Mouse (Mus musculus) MEL (cell line): ENCODE data around the gene Cacna1b.

Experiments used
- CTCF ChIP-seq, 3 experiments: IDR thresholded peaks in 2 of 3; conservative IDR thresholded peaks in 1 of 3; 2 replicates each; pipeline ENCODE4 v1.5.1; 2011 to 2012; ENCODE audit warnings: low read length in 3 of 3, low read depth in 2 of 3, mild to moderate bottlenecking in 2 of 3, improper control_type of control experiment in 1 of 3, inconsistent platforms in 1 of 3, mixed read lengths in 1 of 3, moderate library complexity in 1 of 3; ENCODE audit not compliant: control insufficient read depth in 1 of 3, insufficient read depth in 1 of 3, poor library complexity in 1 of 3, severe bottlenecking in 1 of 3
- EP300 ChIP-seq, 2 experiments: IDR thresholded peaks; 2 replicates each; pipeline ENCODE4 v1.6.1; 2011; ENCODE audit warnings: improper control_type of control experiment in 2 of 2, low read length in 2 of 2, low read depth in 1 of 2, mild to moderate bottlenecking in 1 of 2
- GATA1 ChIP-seq: IDR thresholded peaks from 2 replicates; pipeline ENCODE4 v1.6.1; 2011; ENCODE audit warnings: low read depth, low read length, improper control_type of control experiment
- HCFC1 ChIP-seq: IDR thresholded peaks from 2 replicates; pipeline ENCODE4 v1.6.1; 2012; ENCODE audit warnings: low read depth, mild to moderate bottlenecking, inconsistent platforms, low read length, improper control_type of control experiment, moderate library complexity
- JUND ChIP-seq: IDR thresholded peaks from 2 replicates; pipeline ENCODE4 v1.6.1; 2011; ENCODE audit warnings: low read depth, mild to moderate bottlenecking, improper control_type of control experiment, low read length
- MAX ChIP-seq: IDR thresholded peaks from 2 replicates; pipeline ENCODE4 v1.6.1; 2011; ENCODE audit warnings: low read length, improper control_type of control experiment
- MAZ ChIP-seq: IDR thresholded peaks from 2 replicates; pipeline ENCODE4 v1.6.1; 2012; ENCODE audit warnings: low read depth, mild to moderate bottlenecking, inconsistent platforms, low read length, improper control_type of control experiment
- MYB ChIP-seq: IDR thresholded peaks from 2 replicates; pipeline ENCODE4 v1.6.1; 2011; ENCODE audit warnings: mild to moderate bottlenecking, low read depth, low read length, improper control_type of control experiment
- POLR2A ChIP-seq, 2 experiments: IDR thresholded peaks; 2 replicates each; pipeline ENCODE4 v1.6.1; 2011 to 2012; ENCODE audit warnings: low read length in 2 of 2, mild to moderate bottlenecking in 2 of 2, control low read depth in 1 of 2, improper control_type of control experiment in 1 of 2, low read depth in 1 of 2, moderate library complexity in 1 of 2; ENCODE audit not compliant: control insufficient read depth in 1 of 2, insufficient read depth in 1 of 2, poor library complexity in 1 of 2
- POLR2AphosphoS2 ChIP-seq: IDR thresholded peaks from 2 replicates; pipeline ENCODE4 v1.6.1; 2011; ENCODE audit warnings: low read length, improper control_type of control experiment
- TBP ChIP-seq: IDR thresholded peaks from 2 replicates; pipeline ENCODE4 v1.8.0; 2011; ENCODE audit warnings: low read depth, low read length, improper control_type of control experiment
- USF1 ChIP-seq: IDR thresholded peaks from 2 replicates; pipeline ENCODE4 v1.6.1; 2014; ENCODE audit warnings: low read depth, mild to moderate bottlenecking, inconsistent platforms, low read length, improper control_type of control experiment, moderate library complexity

DNA sequence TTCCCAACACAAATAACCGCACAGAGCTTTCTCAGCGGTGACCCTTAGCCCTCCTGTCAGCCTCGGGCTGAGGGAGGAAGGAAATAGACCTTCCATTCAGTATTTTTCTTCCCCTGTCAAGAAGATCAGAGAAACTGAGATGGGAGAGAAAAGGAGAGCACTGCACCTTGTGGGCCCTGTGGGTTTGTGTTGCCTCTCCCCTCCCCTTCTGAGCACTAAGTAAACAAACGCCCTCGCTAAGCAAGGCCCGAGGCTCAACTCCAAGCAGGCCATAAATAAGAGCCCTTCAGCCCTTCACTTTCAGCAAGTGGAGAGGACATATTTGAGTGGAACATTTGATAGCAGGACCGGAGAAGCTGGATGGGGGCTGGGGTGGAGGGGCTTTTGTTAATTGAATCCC lies 209.0 kb downstream of the Cacna1b start:
- TF ChIP-seq JUND (no peak), CTCF (IDR thresholded peaks at IDR 0.05 in 2 of 3, conservative IDR thresholded peaks at IDR 0.05 in 1 of 3; ENCODE audit: control insufficient read depth in 1 of 3, insufficient read depth in 1 of 3, low read depth in 2 of 3, low read length in 3 of 3, poor library complexity in 1 of 3, severe bottlenecking in 1 of 3) (no peak), MAZ (no peak), MYB (no peak), POLR2A (IDR thresholded peaks at IDR 0.05; ENCODE audit: control insufficient read depth in 1 of 2, insufficient read depth in 1 of 2, low read depth in 1 of 2, low read length in 2 of 2, poor library complexity in 1 of 2) (no peak), GATA1 (no peak), POLR2AphosphoS2 (no peak), MAX (no peak), USF1 (no peak), EP300 (IDR thresholded peaks at IDR 0.05; ENCODE audit: low read depth in 1 of 2, low read length in 2 of 2) (no peak), TBP (no peak), HCFC1 (no peak)
